Mouse (Mus musculus): ENCODE data around the gene Syngap1. TPM values are rescaled to one million over a fixed set of nuclear protein-coding genes. Genes with fewer than 3 reads are reported as not detected.
"Not testable (repeated sequence)": the region's sequence is repeated elsewhere in the genome, so short reads cannot be mapped to it uniquely, and the experiment has no call there.

The Syngap1 gene
- polyA plus RNA-seq, 1 experiment: 24.1 TPM

DNA sequence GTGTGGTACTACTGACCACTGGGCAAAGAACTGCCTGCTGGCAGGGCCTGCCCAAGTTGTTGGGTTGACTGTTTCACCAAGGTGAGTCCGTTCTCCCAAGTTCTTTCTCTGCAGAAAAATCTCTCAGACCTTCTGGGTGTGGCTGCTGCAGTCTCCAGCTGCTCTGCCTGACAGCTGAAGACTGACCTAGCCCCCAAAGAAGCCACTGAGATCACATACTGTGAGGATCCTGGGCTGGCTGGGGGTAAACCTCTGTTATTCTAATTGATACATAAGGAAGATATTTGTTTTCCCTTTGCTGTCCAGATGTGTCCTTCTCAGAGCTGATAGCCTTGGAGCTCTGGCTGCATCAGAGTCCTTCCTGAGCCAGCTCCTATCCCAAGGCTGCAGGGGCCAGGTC, 25.8 kb upstream of the Syngap1 start:
- WGBS: 76% methylated on average over 1 of the region's 1 CpGs
- TF ChIP-seq POLR2A (IDR thresholded peaks at IDR 0.05; ENCODE audit: borderline replicate concordance, control insufficient read depth, low read depth, low read length): no peak
- TF ChIP-seq CTCF (IDR thresholded peaks at IDR 0.05; ENCODE audit: control insufficient read depth, insufficient read depth, low read length): no peak
- H3K27ac ChIP-seq (ENCODE audit: control insufficient read depth, insufficient read depth, low read depth, low read length, poor library complexity): no peak overlapping the region
- H3K4me1 ChIP-seq (ENCODE audit: control insufficient read depth, insufficient read depth, low read length): no peaks in the 10 kb centered on the region
- no peak overlapping the region for H3K4me3 ChIP-seq (replicated peaks; ENCODE audit: control insufficient read depth, low read depth, low read length)

- TF ChIP-seq CTCF (IDR thresholded peaks at IDR 0.05; ENCODE audit: control insufficient read depth, insufficient read depth, low read length) (peak; percentile 100), POLR2A (IDR thresholded peaks at IDR 0.05; ENCODE audit: borderline replicate concordance, control insufficient read depth, low read depth, low read length) (peak; percentile 74; the same call in 1 of the 2 replicates)
- WGBS: under 1% methylated on average over 69 of the region's 72 CpGs
- no peaks in the 10 kb centered on the region for H3K4me1 ChIP-seq (ENCODE audit: control insufficient read depth, insufficient read depth, low read length)
- peak within 1 kb of the TSS; percentile 95 for H3K4me3 ChIP-seq (replicated peaks; ENCODE audit: control insufficient read depth, low read depth, low read length)
- peak within 1 kb of the TSS; percentile 68 for H3K27ac ChIP-seq (ENCODE audit: control insufficient read depth, insufficient read depth, low read depth, low read length, poor library complexity)
These were observed 24.2 kb upstream of the Syngap1 start, which contains the start of gene Kifc5b for GRCm38 (mm10) chr17:26916711-26917482. Gene Kifc5b, plus strand, starts transcription at chr17:26917091.

DNA sequence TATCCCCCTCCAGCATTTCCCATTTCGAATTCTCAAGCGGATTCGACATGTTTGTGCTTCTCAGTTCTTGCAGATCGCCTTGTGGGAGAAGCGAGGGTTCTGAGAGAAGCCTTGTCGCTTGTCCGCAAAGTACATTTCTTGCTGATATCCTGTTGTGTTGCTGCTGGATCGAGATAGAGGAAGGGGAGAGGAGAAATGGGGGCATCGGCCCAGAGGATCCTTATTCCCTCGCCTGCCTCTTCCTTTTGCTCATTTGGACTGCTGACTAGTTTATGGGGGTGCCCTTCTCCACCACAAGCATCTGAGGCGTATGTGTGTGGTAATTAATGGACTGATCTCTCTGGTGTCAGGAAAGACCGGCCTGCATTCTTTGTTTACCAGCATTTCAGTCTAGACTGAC, 23.5 kb upstream of the Syngap1 start:
- H3K4me1 ChIP-seq (ENCODE audit: control insufficient read depth, insufficient read depth, low read length): not testable (repeated sequence)
- 2% methylated on average over 12 of the region's 12 CpGs for WGBS
- Histone ChIP-seq H3K27ac (ENCODE audit: control insufficient read depth, insufficient read depth, low read depth, low read length, poor library complexity) (peak overlapping the region; percentile 68; the same call in 1 of the 2 replicates), H3K4me3 (replicated peaks; ENCODE audit: control insufficient read depth, low read depth, low read length) (peak overlapping the region; percentile 95)

DNA sequence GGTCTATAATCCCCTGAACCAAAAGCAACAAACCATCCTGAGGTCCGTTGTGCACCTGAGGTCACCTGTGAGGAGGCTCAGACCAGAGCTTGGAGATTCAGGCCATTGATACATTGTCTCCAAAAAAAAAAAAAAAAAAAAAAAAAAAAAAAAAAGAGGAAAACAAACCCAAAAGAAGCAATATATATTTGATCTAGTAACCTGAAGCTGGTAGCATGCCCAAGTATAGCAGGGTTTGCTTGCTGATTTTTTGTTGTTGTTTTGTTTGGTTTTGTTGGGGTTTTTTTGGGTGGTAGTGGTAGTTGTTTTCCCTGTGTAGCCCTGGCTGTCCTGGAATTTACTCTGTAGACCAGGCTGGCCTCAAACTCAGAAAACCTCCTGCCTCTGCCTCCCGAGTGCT, 22.7 kb upstream of the Syngap1 start:
- H3K27ac ChIP-seq (ENCODE audit: control insufficient read depth, insufficient read depth, low read depth, low read length, poor library complexity): no peak overlapping the region
- H3K4me1 ChIP-seq (ENCODE audit: control insufficient read depth, insufficient read depth, low read length): no peaks in the 10 kb centered on the region
- no peak for TF ChIP-seq POLR2A (IDR thresholded peaks at IDR 0.05; ENCODE audit: borderline replicate concordance, control insufficient read depth, low read depth, low read length)
- no peak for TF ChIP-seq CTCF (IDR thresholded peaks at IDR 0.05; ENCODE audit: control insufficient read depth, insufficient read depth, low read length)
- H3K4me3 ChIP-seq (replicated peaks; ENCODE audit: control insufficient read depth, low read depth, low read length): peak overlapping the region; percentile 54
- 81% methylated on average over 2 of the region's 2 CpGs for WGBS

- H3K27ac ChIP-seq (ENCODE audit: control insufficient read depth, insufficient read depth, low read depth, low read length, poor library complexity); H3K4me1 ChIP-seq (ENCODE audit: control insufficient read depth, insufficient read depth, low read length); H3K4me3 ChIP-seq (replicated peaks; ENCODE audit: control insufficient read depth, low read depth, low read length): not testable (repeated sequence)
- WGBS: 79% methylated on average over 2 of the region's 2 CpGs
These were observed 21.5 kb upstream of the Syngap1 start for GRCm38 (mm10) chr17:26919516-26919915.

DNA sequence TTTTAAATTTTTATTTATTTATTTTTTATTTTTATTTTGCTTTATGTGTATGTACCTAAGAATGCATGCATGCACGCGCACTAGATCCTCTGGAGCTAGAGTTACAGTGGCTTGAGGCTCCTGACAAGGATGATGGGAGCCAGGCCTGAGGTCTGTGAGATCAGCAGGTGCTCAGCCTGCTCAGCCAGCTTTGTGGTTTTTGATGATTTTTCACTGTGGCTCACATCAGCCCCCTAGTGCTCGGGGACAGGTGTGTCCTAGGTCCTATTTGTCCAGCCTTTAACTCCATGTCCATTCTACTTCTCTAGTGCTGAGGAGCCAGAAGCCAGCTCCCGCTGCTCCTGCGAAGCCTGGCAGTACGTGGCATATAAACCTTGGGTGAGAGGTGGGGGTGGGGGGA, 18.7 kb upstream of the Syngap1 start:
- H3K4me3 ChIP-seq (replicated peaks; ENCODE audit: control insufficient read depth, low read depth, low read length); H3K4me1 ChIP-seq (ENCODE audit: control insufficient read depth, insufficient read depth, low read length); H3K27ac ChIP-seq (ENCODE audit: control insufficient read depth, insufficient read depth, low read depth, low read length, poor library complexity): not testable (repeated sequence)
- WGBS: 83% methylated on average over 6 of the region's 6 CpGs

DNA sequence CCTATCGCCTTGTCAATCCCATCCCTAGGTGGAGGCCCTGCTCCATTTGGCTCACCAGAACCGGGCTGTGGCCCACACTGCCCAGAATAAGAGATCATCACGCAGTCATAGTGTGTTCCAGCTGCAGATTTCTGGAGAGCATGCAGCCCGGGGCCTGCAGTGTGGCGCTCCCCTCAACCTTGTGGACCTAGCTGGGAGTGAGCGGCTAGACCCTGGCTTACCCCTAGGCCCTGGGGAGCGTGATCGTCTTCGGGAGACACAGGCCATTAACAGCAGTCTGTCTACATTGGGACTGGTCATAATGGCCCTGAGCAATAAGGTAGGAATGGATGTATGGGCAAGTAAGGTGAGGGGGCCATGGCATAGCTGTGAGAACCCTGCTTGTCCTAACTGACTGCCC, 15.6 kb upstream of the Syngap1 start:
- H3K4me3 ChIP-seq (replicated peaks; ENCODE audit: control insufficient read depth, low read depth, low read length); H3K27ac ChIP-seq (ENCODE audit: control insufficient read depth, insufficient read depth, low read depth, low read length, poor library complexity); H3K4me1 ChIP-seq (ENCODE audit: control insufficient read depth, insufficient read depth, low read length): not testable (repeated sequence)
- 97% methylated on average over 9 of the region's 9 CpGs for WGBS

- H3K4me3 ChIP-seq (replicated peaks; ENCODE audit: control insufficient read depth, low read depth, low read length); H3K4me1 ChIP-seq (ENCODE audit: control insufficient read depth, insufficient read depth, low read length); H3K27ac ChIP-seq (ENCODE audit: control insufficient read depth, insufficient read depth, low read depth, low read length, poor library complexity): not testable (repeated sequence)
- peak; percentile 55 for TF ChIP-seq CTCF (IDR thresholded peaks at IDR 0.05; ENCODE audit: control insufficient read depth, insufficient read depth, low read length)
- 70% methylated on average over 7 of the region's 7 CpGs for WGBS
These were observed 9.3 kb upstream of the Syngap1 start for GRCm38 (mm10) chr17:26931795-26932194.

- H3K4me3 ChIP-seq (replicated peaks; ENCODE audit: control insufficient read depth, low read depth, low read length): peak within 1 kb of the TSS; percentile 79
- peak within 1 kb of the TSS; percentile 90 for H3K27ac ChIP-seq (ENCODE audit: control insufficient read depth, insufficient read depth, low read depth, low read length, poor library complexity)
- H3K4me1 ChIP-seq (ENCODE audit: control insufficient read depth, insufficient read depth, low read length): peaks cover 1% of the 10 kb centered on the region; the same call in 1 of the 2 replicates
- WGBS: under 1% methylated on average over 43 of the region's 43 CpGs
- TF ChIP-seq POLR2A (IDR thresholded peaks at IDR 0.05; ENCODE audit: borderline replicate concordance, control insufficient read depth, low read depth, low read length): no peak; the same call in 1 of the 2 replicates
These were observed 8.1 kb upstream of the Syngap1 start, which contains the start of gene Phf1 for GRCm38 (mm10) chr17:26932839-26933398. Gene Phf1, plus strand, starts transcription at chr17:26933052.
